Mouse (Mus musculus): ENCODE measurements around the gene Ahctf1. TPM values are rescaled to one million over a fixed set of nuclear protein-coding genes. Genes with fewer than 3 reads are reported as not detected.

The Ahctf1 gene
- 34.9 and 36.1 TPM in 2 replicates for polyA plus RNA-seq (2016; fragmentation: Nextera tagmentation; extraction: Ambion mirVana)

- Histone ChIP-seq H3K4me1 (peaks cover 18% of the 10 kb centered on the region), H3K36me3 (peaks cover 15% of the 10 kb centered on the region), H3K27ac (peak within 1 kb of the TSS; percentile 97), H3K27me3 (ENCODE audit: low read depth, poor library complexity, severe bottlenecking) (no peaks in the 10 kb centered on the region), H3K4me3 (peak within 1 kb of the TSS; percentile 92), H3K9me3 (replicated peaks) (no peaks in the 10 kb centered on the region)
- peak; percentile 95 for DNase-seq (ENCODE audit: low spot score)
- under 1% methylated on average over 56 of the region's 56 CpGs for WGBS
Observed at GRCm38 (mm10) chr1:179803513-179804139, at the start of gene Ahctf1. Gene Ahctf1, minus strand, starts transcription at chr1:179803680.

- peak; percentile 95 for DNase-seq (ENCODE audit: low spot score)
- Histone ChIP-seq H3K4me1 (peaks cover 4% of the 10 kb centered on the region), H3K9me3 (replicated peaks) (no peaks in the 10 kb centered on the region), H3K36me3 (no peaks in the 10 kb centered on the region), H3K27me3 (ENCODE audit: low read depth, poor library complexity, severe bottlenecking) (0 out of 2 replicates have a peak, but pooled peaks cover 11% of the 10 kb centered on the region), H3K4me3 (peak overlapping the region; percentile 52), H3K27ac (peak overlapping the region; percentile 86)
- WGBS: 4% methylated on average over 20 of the region's 20 CpGs
Observed at GRCm38 (mm10) chr1:179847759-179848389, 44.4 kb upstream of the Ahctf1 start.

GRCm38 (mm10) chr1:179847173-179847572 lies 43.7 kb upstream of the Ahctf1 start:
- WGBS: 54% methylated on average over 7 of the region's 7 CpGs
- no peak for DNase-seq (ENCODE audit: low spot score)
- Histone ChIP-seq H3K4me3 (no peak overlapping the region), H3K9me3 (replicated peaks) (no peaks in the 10 kb centered on the region), H3K36me3 (no peaks in the 10 kb centered on the region), H3K27ac (no peak overlapping the region), H3K27me3 (ENCODE audit: low read depth, poor library complexity, severe bottlenecking) (0 out of 2 replicates have a peak, but pooled peaks cover 11% of the 10 kb centered on the region), H3K4me1 (peaks cover 4% of the 10 kb centered on the region)

GRCm38 (mm10) chr1:179845832-179846499 lies 42.5 kb upstream of the Ahctf1 start:
- Histone ChIP-seq H3K36me3 (no peaks in the 10 kb centered on the region), H3K27ac (no peak overlapping the region), H3K9me3 (replicated peaks) (no peaks in the 10 kb centered on the region), H3K4me1 (peaks cover 4% of the 10 kb centered on the region), H3K4me3 (no peak overlapping the region), H3K27me3 (ENCODE audit: low read depth, poor library complexity, severe bottlenecking) (0 out of 2 replicates have a peak, but pooled peaks cover 11% of the 10 kb centered on the region)
- no peak for DNase-seq (ENCODE audit: low spot score)
- 88% methylated on average over 16 of the region's 16 CpGs for WGBS

- DNase-seq (ENCODE audit: low spot score): peak; percentile 51
- Histone ChIP-seq H3K36me3 (no peaks in the 10 kb centered on the region), H3K9me3 (replicated peaks) (no peaks in the 10 kb centered on the region), H3K4me3 (no peak overlapping the region), H3K4me1 (peaks cover 4% of the 10 kb centered on the region), H3K27me3 (ENCODE audit: low read depth, poor library complexity, severe bottlenecking) (0 out of 2 replicates have a peak, but pooled peaks cover 11% of the 10 kb centered on the region), H3K27ac (no peak overlapping the region)
- 21% methylated on average over 5 of the region's 5 CpGs for WGBS
Observed at GRCm38 (mm10) chr1:179844894-179845293, 41.4 kb upstream of the Ahctf1 start.

- no peak overlapping the region for H3K4me3 ChIP-seq
- H3K4me1 ChIP-seq: peaks cover 4% of the 10 kb centered on the region
- H3K27me3 ChIP-seq (ENCODE audit: low read depth, poor library complexity, severe bottlenecking): 0 out of 2 replicates have a peak, but pooled peaks cover 8% of the 10 kb centered on the region
- WGBS: 80% methylated on average over 3 of the region's 3 CpGs
- no peaks in the 10 kb centered on the region for H3K36me3 ChIP-seq
- no peaks in the 10 kb centered on the region for H3K9me3 ChIP-seq (replicated peaks)
- DNase-seq (ENCODE audit: low spot score): no peak
- H3K27ac ChIP-seq: no peak overlapping the region
Observed at GRCm38 (mm10) chr1:179843981-179844380, 40.5 kb upstream of the Ahctf1 start.

GRCm38 (mm10) chr1:179842568-179842967 lies 39.1 kb upstream of the Ahctf1 start:
- Histone ChIP-seq H3K4me3 (no peak overlapping the region), H3K4me1 (no peaks in the 10 kb centered on the region), H3K36me3 (no peaks in the 10 kb centered on the region), H3K27me3 (ENCODE audit: low read depth, poor library complexity, severe bottlenecking) (no peaks in the 10 kb centered on the region), H3K9me3 (replicated peaks) (no peaks in the 10 kb centered on the region), H3K27ac (no peak overlapping the region)
- WGBS: 86% methylated on average over 7 of the region's 7 CpGs
- DNase-seq (ENCODE audit: low spot score): no peak

GRCm38 (mm10) chr1:179836426-179837404 lies 33.2 kb upstream of the Ahctf1 start:
- Histone ChIP-seq H3K9me3 (replicated peaks) (no peaks in the 10 kb centered on the region), H3K27ac (no peak overlapping the region), H3K4me3 (no peak overlapping the region), H3K36me3 (no peaks in the 10 kb centered on the region), H3K27me3 (ENCODE audit: low read depth, poor library complexity, severe bottlenecking) (no peaks in the 10 kb centered on the region), H3K4me1 (no peaks in the 10 kb centered on the region)
- 89% methylated on average over 7 of the region's 7 CpGs for WGBS
- DNase-seq (ENCODE audit: low spot score): no peak

- H3K27ac ChIP-seq: no peak overlapping the region
- H3K27me3 ChIP-seq (ENCODE audit: low read depth, poor library complexity, severe bottlenecking): no peaks in the 10 kb centered on the region
- H3K36me3 ChIP-seq: no peaks in the 10 kb centered on the region
- no peak for DNase-seq (ENCODE audit: low spot score)
- peaks cover 5% of the 10 kb centered on the region; the same call in 1 of the 2 replicates for H3K4me1 ChIP-seq
- H3K9me3 ChIP-seq (replicated peaks): no peaks in the 10 kb centered on the region
- 93% methylated on average over 1 of the region's 1 CpGs for WGBS
- H3K4me3 ChIP-seq: no peak overlapping the region
Observed at GRCm38 (mm10) chr1:179835753-179836425, 32.4 kb upstream of the Ahctf1 start.

- Histone ChIP-seq H3K4me1 (peaks cover 5% of the 10 kb centered on the region; the same call in 1 of the 2 replicates), H3K27ac (no peak overlapping the region), H3K9me3 (replicated peaks) (no peaks in the 10 kb centered on the region), H3K4me3 (no peak overlapping the region), H3K27me3 (ENCODE audit: low read depth, poor library complexity, severe bottlenecking) (no peaks in the 10 kb centered on the region), H3K36me3 (no peaks in the 10 kb centered on the region)
- 85% methylated on average over 1 of the region's 1 CpGs for WGBS
- DNase-seq (ENCODE audit: low spot score): no peak
Observed at GRCm38 (mm10) chr1:179833596-179833995, 30.1 kb upstream of the Ahctf1 start.

- Histone ChIP-seq H3K4me3 (no peak overlapping the region), H3K27me3 (ENCODE audit: low read depth, poor library complexity, severe bottlenecking) (no peaks in the 10 kb centered on the region), H3K9me3 (replicated peaks) (no peaks in the 10 kb centered on the region), H3K27ac (no peak overlapping the region), H3K4me1 (peaks cover 5% of the 10 kb centered on the region; the same call in 1 of the 2 replicates), H3K36me3 (no peaks in the 10 kb centered on the region)
- WGBS: 80% methylated on average over 7 of the region's 7 CpGs
- DNase-seq (ENCODE audit: low spot score): no peak
Observed at GRCm38 (mm10) chr1:179832710-179833240, 29.3 kb upstream of the Ahctf1 start.
